Mouse (Mus musculus) hindbrain, embryonic 11.5 days (tissue): ENCODE data around the gene Gm8005. TPM values are rescaled to one million over a fixed set of nuclear protein-coding genes. Genes with fewer than 3 reads are reported as not detected.
"Not testable (repeated sequence)": the region's sequence is repeated elsewhere in the genome, so short reads cannot be mapped to it uniquely, and the experiment has no call there.

Source experiments
- ATAC-seq: fragments of 200-750 bp; cut with Nextera tagmentation; 2 replicates; pipeline ENCODE4 v1.8.0; 2017; ENCODE audit warnings: mild to moderate bottlenecking, moderate TSS enrichment, moderate library complexity; ENCODE audit not compliant: low FRiP score
- DNase-seq: peaks from one replicate; pipeline ENCODE4 v3.0.0-alpha.2; 2015; ENCODE audit warnings: low spot score
- H3K27ac ChIP-seq: fragments of 300-500 bp; sonication (generic); 2 replicates; pipeline ENCODE4 v1.5.1; 2014; ENCODE audit warnings: mild to moderate bottlenecking, low read depth, low read length
- H3K27me3 ChIP-seq: fragments of 300-500 bp; sonication (generic); 2 replicates; pipeline ENCODE4 v1.6.1; 2014; ENCODE audit warnings: mild to moderate bottlenecking, low read length, moderate library complexity, mixed read lengths; ENCODE audit not compliant: control insufficient read depth, insufficient read depth
- H3K36me3 ChIP-seq: fragments of 300-500 bp; sonication (generic); 2 replicates; pipeline ENCODE4 v1.6.1; 2014; ENCODE audit warnings: mild to moderate bottlenecking, low read length, moderate library complexity, mixed read lengths; ENCODE audit not compliant: control insufficient read depth, insufficient read depth
- H3K4me1 ChIP-seq: fragments of 300-500 bp; sonication (generic); replicated peaks from 2 replicates; pipeline ENCODE4 v1.6.1; 2014; ENCODE audit warnings: low read length, mixed read lengths; ENCODE audit not compliant: control insufficient read depth, insufficient read depth
- H3K4me2 ChIP-seq: fragments of 300-500 bp; sonication (generic); replicated peaks from 2 replicates; pipeline ENCODE4 v1.6.1; 2014; ENCODE audit warnings: mild to moderate bottlenecking, low read depth, low read length
- H3K4me3 ChIP-seq: fragments of 300-500 bp; sonication (generic); 2 replicates; pipeline ENCODE4 v1.5.1; 2014; ENCODE audit warnings: low read depth, low read length
- H3K9ac ChIP-seq: fragments of 300-500 bp; sonication (generic); 2 replicates; pipeline ENCODE4 v1.6.1; 2014; ENCODE audit warnings: low read depth, low read length
- H3K9me3 ChIP-seq: fragments of 300-500 bp; sonication (generic); 2 replicates; pipeline ENCODE4 v1.6.1; 2016; ENCODE audit warnings: low read length; ENCODE audit not compliant: control insufficient read depth
- WGBS: fragments of 180-500 bp; shearing (Covaris S2); extraction: QIAGEN DNeasy Blood & Tissue Kit; methylation state at CpG from one replicate; pipeline ENCODE4 v1.1.7; 2014; 5-methylcytosine and 5-hydroxymethylcytosine counted together
- polyA plus RNA-seq: library from polyadenylated mRNA; unstranded; fragments of >200 nt; fragmentation: Nextera tagmentation; extraction: Ambion mirVana; gene quantifications from 2 replicates; pipeline ENCODE4 v1.2.1, GENCODE M21; 2014

The Gm8005 gene
- not detected in 2 replicates for polyA plus RNA-seq

DNA sequence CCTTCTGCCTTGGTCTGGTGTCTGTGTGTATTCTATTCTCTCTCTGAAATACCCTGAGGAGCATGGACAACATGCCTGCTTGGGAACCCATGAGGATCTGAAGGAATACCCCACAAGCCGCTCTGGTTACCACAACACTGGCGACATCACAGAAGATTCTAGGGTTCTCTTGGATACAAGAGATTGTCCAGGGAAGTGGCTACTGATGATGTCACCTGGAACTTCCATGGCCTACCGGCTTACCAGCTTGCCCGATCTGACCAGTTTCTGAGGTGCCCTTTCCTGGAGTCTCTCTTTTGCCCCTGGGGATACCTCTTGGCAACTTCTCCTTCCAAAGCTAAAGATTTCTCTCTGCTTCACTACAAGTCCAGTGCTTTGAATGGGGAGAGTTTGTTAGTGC is at the start of gene Gm8005:
Gm8005 (minus strand) TSS at position 101 of the 400 bp plus-strand sequence.
- H3K27me3 ChIP-seq, ATAC-seq, H3K9ac ChIP-seq, H3K9me3 ChIP-seq, H3K4me2 ChIP-seq, H3K27ac ChIP-seq, H3K36me3 ChIP-seq, H3K4me1 ChIP-seq, DNase-seq, H3K4me3 ChIP-seq: not testable (repeated sequence)
- WGBS: 89% methylated on average over 2 of the region's 4 CpGs

DNA sequence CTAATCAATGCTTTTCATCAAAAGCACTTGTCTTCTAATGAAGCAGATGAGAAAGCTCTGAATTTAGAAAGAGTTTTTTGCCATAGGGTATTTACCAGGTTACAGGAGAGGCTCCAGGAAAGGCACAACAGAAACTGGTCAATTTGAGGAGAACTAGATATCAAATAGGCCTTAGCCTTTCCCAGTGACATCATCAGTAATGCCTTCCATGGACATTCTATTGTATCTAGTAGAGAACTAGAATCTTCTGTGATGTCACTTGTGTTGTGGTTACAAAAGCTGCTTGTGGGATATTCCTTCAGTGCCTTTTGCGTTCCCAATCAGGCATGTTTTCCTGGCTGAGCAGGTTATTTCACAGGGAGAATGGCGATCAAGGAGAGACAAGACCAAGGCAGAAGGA is 24.1 kb upstream of the Gm8005 start, which contains the start of gene Gm8011:
Gm8011 (plus strand) TSS at position 301 of the 400 bp plus-strand sequence.
- not testable (repeated sequence) for H3K27ac ChIP-seq, H3K9me3 ChIP-seq, H3K4me3 ChIP-seq, DNase-seq, H3K4me2 ChIP-seq, H3K36me3 ChIP-seq, H3K4me1 ChIP-seq, H3K9ac ChIP-seq, ATAC-seq, H3K27me3 ChIP-seq
- 48% methylated on average over 2 of the region's 2 CpGs for WGBS

Other genes starting within 250 kb of the Gm8005 start
- gene Gm3573, start 248.9 kb downstream of the Gm8005 start, polyA plus RNA-seq: not detected in 2 replicates
- not detected in 2 replicates for gene Gm17026, start 179.6 kb downstream of the Gm8005 start, polyA plus RNA-seq
- not detected in 2 replicates for gene Gm9611, start 142.3 kb downstream of the Gm8005 start, polyA plus RNA-seq
- not detected in 2 replicates for gene Gm7995, start 129.5 kb downstream of the Gm8005 start, polyA plus RNA-seq
- not detected in 2 replicates for gene Gm8011, start 24.2 kb upstream of the Gm8005 start, polyA plus RNA-seq
- gene Gm8020, start 62.7 kb upstream of the Gm8005 start, polyA plus RNA-seq: not detected in 2 replicates
- gene Gm8024, start 84.6 kb upstream of the Gm8005 start, polyA plus RNA-seq: not detected in 2 replicates
- gene Gm17124, start 160.2 kb upstream of the Gm8005 start, polyA plus RNA-seq: not detected in 2 replicates
- not detected in 2 replicates for gene Gm3633, start 202.2 kb upstream of the Gm8005 start, polyA plus RNA-seq
- not detected in 2 replicates for gene Gm10378, start 216.3 kb upstream of the Gm8005 start, polyA plus RNA-seq